Mouse (Mus musculus) cerebellum, postnatal 4 days (tissue): ENCODE results near the gene Avp.
"Not testable (repeated sequence)": the region's sequence is repeated elsewhere in the genome, so short reads cannot be mapped to it uniquely, and the experiment has no call there.

ENCODE experiments used
- DNase-seq, 2 experiments: peaks; one replicate each; pipeline ENCODE4 v3.0.0; 2022; ENCODE audit warnings: low spot score in 2 of 2, mixed read lengths in 1 of 2

Gene Avp

GRCm38 (mm10) chr2:130582552-130582951 is at the start of gene Avp:
TSS of gene Avp (minus strand) at chr2:130582554.
- no peak for DNase-seq

- peak; percentile 94 to 95 for DNase-seq
Observed at GRCm38 (mm10) chr2:130629839-130630203, 47.5 kb upstream of the Avp start, which contains the start of the genes Fastkd5 and Ubox5. TSS of gene Fastkd5 (minus strand) at chr2:130630027. TSS of gene Ubox5 (minus strand) at chr2:130630038.

GRCm38 (mm10) chr2:130629080-130629838 is 46.9 kb upstream of the Avp start:
- no peak for DNase-seq

- DNase-seq: no peak
Observed at GRCm38 (mm10) chr2:130628424-130628823, 46.1 kb upstream of the Avp start.

- DNase-seq: no peak
Observed at GRCm38 (mm10) chr2:130618972-130619371, 36.6 kb upstream of the Avp start.

- DNase-seq: peak in 1 of 2 experiments; percentile 21
Observed at GRCm38 (mm10) chr2:130613091-130613490, 30.7 kb upstream of the Avp start.

- no peak for DNase-seq
Observed at GRCm38 (mm10) chr2:130602195-130602594, 19.8 kb upstream of the Avp start.

GRCm38 (mm10) chr2:130598399-130598798 is 16.0 kb upstream of the Avp start:
- no peak for DNase-seq

- DNase-seq: peak in 1 of 2 experiments; percentile 24
Observed at GRCm38 (mm10) chr2:130597601-130598010, 15.3 kb upstream of the Avp start.

GRCm38 (mm10) chr2:130595596-130595995 is 13.2 kb upstream of the Avp start:
- DNase-seq: no peak

- DNase-seq: no peak
Observed at GRCm38 (mm10) chr2:130591016-130591415, 8.7 kb upstream of the Avp start.

GRCm38 (mm10) chr2:130589761-130590160 is 7.4 kb upstream of the Avp start:
- DNase-seq: no peak

GRCm38 (mm10) chr2:130589157-130589556 is 6.8 kb upstream of the Avp start:
- DNase-seq: no peak

- DNase-seq: no peak
Observed at GRCm38 (mm10) chr2:130588373-130588772, 6.0 kb upstream of the Avp start.

- no peak for DNase-seq
Observed at GRCm38 (mm10) chr2:130586016-130586415, 3.7 kb upstream of the Avp start.

GRCm38 (mm10) chr2:130583902-130584560 is 1.7 kb upstream of the Avp start:
- DNase-seq: no peak

- no peak for DNase-seq
Observed at GRCm38 (mm10) chr2:130581201-130581600, 1.2 kb downstream of the Avp start.

- DNase-seq: no peak
Observed at GRCm38 (mm10) chr2:130579791-130580190, 2.6 kb downstream of the Avp start.

GRCm38 (mm10) chr2:130578148-130578547 is 4.2 kb downstream of the Avp start:
- DNase-seq: peak in 1 of 2 experiments; percentile 63

- no peak for DNase-seq
Observed at GRCm38 (mm10) chr2:130577632-130578031, 4.7 kb downstream of the Avp start.

GRCm38 (mm10) chr2:130577021-130577420 is 5.3 kb downstream of the Avp start:
- DNase-seq: no peak

- DNase-seq: not testable (repeated sequence)
Observed at GRCm38 (mm10) chr2:130576564-130576963, 5.8 kb downstream of the Avp start.

- DNase-seq: no peak
Observed at GRCm38 (mm10) chr2:130575873-130576272, 6.5 kb downstream of the Avp start, which contains the start of gene Oxt. TSS of gene Oxt (plus strand) at chr2:130576173.
